Mouse (Mus musculus) lung, postnatal 0 days (tissue): ENCODE data around the gene Ubqln1. TPM values are rescaled to one million over a fixed set of nuclear protein-coding genes. Genes with fewer than 3 reads are reported as not detected.

Experiments
- ATAC-seq: fragments of 200-750 bp; cut with Nextera tagmentation; 2 replicates; pipeline ENCODE4 v1.8.0; 2017; ENCODE audit warnings: moderate library complexity
- DNase-seq: peaks from one replicate; pipeline ENCODE4 v3.0.0-alpha.2; 2016; ENCODE audit warnings: low spot score
- H3K27ac ChIP-seq: fragments of 300-500 bp; sonication (generic); 2 replicates; pipeline ENCODE4 v1.5.1; 2014; ENCODE audit warnings: antibody characterized with exemption, mild to moderate bottlenecking, low read length, mixed read lengths
- H3K27me3 ChIP-seq: fragments of 300-500 bp; sonication (generic); replicated peaks from 2 replicates; pipeline ENCODE4 v1.6.1; 2014; ENCODE audit warnings: low read length, mixed read lengths; ENCODE audit not compliant: insufficient read depth
- H3K36me3 ChIP-seq: fragments of 300-500 bp; sonication (generic); 2 replicates; pipeline ENCODE4 v1.6.1; 2014; ENCODE audit warnings: low read length, mixed read lengths; ENCODE audit not compliant: insufficient read depth
- H3K4me1 ChIP-seq: fragments of 300-500 bp; sonication (generic); 2 replicates; pipeline ENCODE4 v1.6.1; 2014; ENCODE audit warnings: antibody characterized with exemption, low read depth, low read length, mixed read lengths; ENCODE audit not compliant: insufficient read depth
- H3K4me2 ChIP-seq: fragments of 300-500 bp; sonication (generic); replicated peaks from 2 replicates; pipeline ENCODE4 v1.6.1; 2014; ENCODE audit warnings: low read depth, mild to moderate bottlenecking, low read length, moderate library complexity, mixed read lengths
- H3K4me3 ChIP-seq: fragments of 300-500 bp; sonication (generic); 2 replicates; pipeline ENCODE4 v1.5.1; 2014; ENCODE audit warnings: low read depth, low read length
- H3K9ac ChIP-seq: fragments of 300-500 bp; sonication (generic); replicated peaks from 2 replicates; pipeline ENCODE4 v1.6.1; 2014; ENCODE audit warnings: low read depth, mild to moderate bottlenecking
- H3K9me3 ChIP-seq: fragments of 300-500 bp; sonication (generic); 2 replicates; pipeline ENCODE4 v1.6.1; 2016; ENCODE audit warnings: low read length, mixed read lengths
- CTCF ChIP-seq: IDR thresholded peaks from 2 replicates; pipeline ENCODE4 v1.5.1; 2016; ENCODE audit warnings: antibody characterized with exemption, mild to moderate bottlenecking
- EP300 ChIP-seq: IDR thresholded peaks from 2 replicates; pipeline ENCODE4 v1.6.1; 2016; ENCODE audit warnings: antibody characterized with exemption, mild to moderate bottlenecking, control low read depth
- WGBS: fragments of 180-500 bp; shearing (Covaris S2); extraction: QIAGEN DNeasy Blood & Tissue Kit; methylation state at CpG from one replicate; pipeline ENCODE4 v1.1.7; 2014; 5-methylcytosine and 5-hydroxymethylcytosine counted together
- polyA plus RNA-seq: library from polyadenylated mRNA; unstranded; fragments of >200 nt; fragmentation: Nextera tagmentation; extraction: Ambion mirVana; gene quantifications from 2 replicates; pipeline ENCODE4 v1.2.1, GENCODE M21; 2015

Ubqln1 gene
- polyA plus RNA-seq, 1 experiment from 2014 or later: 52.3 TPM

DNA sequence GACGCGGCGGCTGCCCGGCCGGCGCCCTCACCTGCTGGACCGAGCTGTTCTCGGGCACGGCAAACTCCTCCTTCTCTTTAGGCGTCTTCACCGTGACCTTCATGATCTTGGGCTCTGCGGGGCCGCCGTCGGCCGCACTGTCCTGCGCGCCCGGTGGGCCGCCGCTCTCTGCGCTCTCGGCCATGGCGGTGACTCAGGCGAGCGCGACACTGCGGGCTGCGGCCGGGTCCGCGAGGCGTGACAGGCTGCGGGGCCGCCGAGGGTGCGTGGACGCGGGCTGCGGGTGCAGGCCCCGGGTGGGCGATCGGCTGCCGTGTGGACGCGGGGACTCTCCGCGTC is 231 bp downstream of the Ubqln1 start:
- TF ChIP-seq EP300: no peak
- no peak for TF ChIP-seq CTCF
- peak; percentile 58 for ATAC-seq
- peak overlapping the region; percentile 69 for H3K4me2 ChIP-seq
- H3K9me3 ChIP-seq: no peaks in the 10 kb centered on the region
- peaks cover 7% of the 10 kb centered on the region; the same call in 1 of the 2 replicates for H3K4me1 ChIP-seq
- H3K27me3 ChIP-seq: no peaks in the 10 kb centered on the region
- H3K27ac ChIP-seq: peak overlapping the region; percentile 90
- WGBS: under 1% methylated on average over 39 of the region's 48 CpGs
- DNase-seq: no peak
- H3K4me3 ChIP-seq: peak overlapping the region; percentile 97
- H3K36me3 ChIP-seq: no peaks in the 10 kb centered on the region
- H3K9ac ChIP-seq: peak overlapping the region; percentile 95

DNA sequence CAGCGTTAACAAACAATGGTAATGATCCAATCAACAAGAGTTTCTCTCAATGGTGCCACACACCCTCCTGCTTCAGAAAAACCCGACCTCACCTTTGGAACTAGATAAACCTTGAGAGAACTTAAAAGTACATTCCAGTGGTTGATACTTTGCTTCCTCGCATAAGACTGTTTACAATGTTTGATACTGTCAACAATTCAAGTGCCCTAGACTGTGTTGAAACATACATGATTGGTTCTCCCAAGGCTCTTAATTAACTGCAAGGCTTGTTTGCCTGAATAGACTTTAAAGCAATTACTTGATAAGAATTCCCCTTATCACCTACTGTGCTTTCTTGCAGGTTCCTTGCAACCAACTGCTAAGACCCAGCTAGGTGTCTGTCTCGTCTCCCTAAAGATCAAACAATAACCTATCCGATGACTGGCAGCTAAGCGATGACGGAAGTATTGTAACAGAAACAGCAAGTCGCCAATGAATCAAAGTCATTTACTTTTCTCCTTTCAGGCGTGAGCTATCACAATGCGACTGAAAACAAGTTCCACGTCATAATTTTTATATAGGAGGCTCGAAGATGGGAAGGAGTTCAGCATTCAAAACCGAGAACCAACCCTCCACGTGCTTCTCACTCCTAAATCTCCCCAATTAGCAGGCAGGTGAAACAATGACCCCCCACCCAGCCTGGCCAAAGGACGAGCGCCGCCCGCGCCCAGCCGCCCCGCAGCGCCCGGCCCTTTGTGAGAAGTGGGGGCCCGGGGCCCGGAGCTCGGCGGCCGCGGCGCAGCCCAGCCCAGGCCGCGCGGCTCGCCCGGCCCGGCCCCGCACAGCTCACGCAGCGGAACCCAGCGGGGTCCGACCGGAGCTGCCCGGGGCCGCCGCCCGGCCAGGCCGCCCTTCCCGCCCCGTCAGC is 854 bp downstream of the Ubqln1 start:
- peak; percentile 64 for ATAC-seq
- Histone ChIP-seq H3K27ac (peak overlapping the region; percentile 90), H3K9me3 (no peaks in the 10 kb centered on the region), H3K36me3 (no peaks in the 10 kb centered on the region), H3K27me3 (no peaks in the 10 kb centered on the region), H3K4me3 (peak overlapping the region; percentile 97), H3K4me2 (peak overlapping the region; percentile 69), H3K4me1 (peaks cover 7% of the 10 kb centered on the region; the same call in 1 of the 2 replicates), H3K9ac (peak overlapping the region; percentile 95)
- 1% methylated on average over 26 of the region's 49 CpGs for WGBS
- peak; percentile 56 for DNase-seq
- no peak for TF ChIP-seq CTCF
- peak; percentile 68 for TF ChIP-seq EP300

DNA sequence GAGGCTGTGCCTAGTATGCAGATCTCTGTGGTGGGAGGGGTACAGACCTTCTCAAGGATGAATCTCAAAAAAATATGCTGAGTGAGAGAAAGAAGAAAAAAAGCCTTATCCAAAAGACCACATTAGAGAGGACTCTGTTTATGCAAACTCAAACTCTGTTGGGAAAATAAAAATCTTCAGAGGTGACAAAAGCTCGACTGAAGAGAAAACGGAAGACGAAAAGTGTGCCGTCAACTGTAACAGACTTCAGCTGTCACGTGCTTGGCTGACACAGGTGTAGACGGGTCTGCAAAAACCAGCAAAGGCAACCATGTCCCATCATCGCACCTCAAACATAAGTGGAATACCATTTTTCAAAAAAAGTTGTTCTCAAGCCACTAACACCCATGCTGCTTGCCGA is 1.7 kb downstream of the Ubqln1 start:
- Histone ChIP-seq H3K4me2 (peak overlapping the region; percentile 69), H3K27me3 (no peaks in the 10 kb centered on the region), H3K4me3 (no peak overlapping the region; the same call in 1 of the 2 replicates), H3K9me3 (no peaks in the 10 kb centered on the region), H3K36me3 (no peaks in the 10 kb centered on the region), H3K4me1 (peaks cover 7% of the 10 kb centered on the region; the same call in 1 of the 2 replicates), H3K9ac (no peak overlapping the region), H3K27ac (no peak overlapping the region)
- WGBS: 28% methylated on average over 8 of the region's 8 CpGs
- DNase-seq (no peak), ATAC-seq (no peak)
- TF ChIP-seq EP300: no peak
- no peak for TF ChIP-seq CTCF

DNA sequence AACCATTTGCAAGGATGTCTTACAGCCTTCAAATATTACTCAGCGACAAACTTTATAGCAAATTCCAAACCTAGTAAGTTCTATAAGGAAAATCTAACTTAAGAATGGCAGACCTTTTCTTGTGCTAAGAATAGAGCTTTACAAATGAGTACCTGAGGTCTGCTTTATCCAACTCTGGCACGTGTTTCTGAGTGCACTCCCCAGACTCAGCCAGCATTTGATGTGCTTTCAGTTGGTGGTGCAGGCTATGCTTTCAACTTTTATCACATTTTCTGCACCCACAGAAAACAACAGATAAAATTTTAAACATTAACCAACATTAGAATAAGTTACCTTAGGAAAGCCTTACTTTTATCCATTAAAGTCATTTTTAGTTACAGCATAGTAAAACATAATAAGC is 2.9 kb downstream of the Ubqln1 start:
- no peak overlapping the region for H3K4me2 ChIP-seq
- H3K4me1 ChIP-seq: peaks cover 7% of the 10 kb centered on the region; the same call in 1 of the 2 replicates
- TF ChIP-seq CTCF (no peak), EP300 (no peak)
- no peaks in the 10 kb centered on the region for H3K36me3 ChIP-seq
- no peak for ATAC-seq
- WGBS: 70% methylated on average over 2 of the region's 2 CpGs
- no peaks in the 10 kb centered on the region for H3K27me3 ChIP-seq
- no peak overlapping the region for H3K4me3 ChIP-seq
- no peak overlapping the region for H3K27ac ChIP-seq
- H3K9ac ChIP-seq: no peak overlapping the region
- no peaks in the 10 kb centered on the region for H3K9me3 ChIP-seq
- no peak for DNase-seq

DNA sequence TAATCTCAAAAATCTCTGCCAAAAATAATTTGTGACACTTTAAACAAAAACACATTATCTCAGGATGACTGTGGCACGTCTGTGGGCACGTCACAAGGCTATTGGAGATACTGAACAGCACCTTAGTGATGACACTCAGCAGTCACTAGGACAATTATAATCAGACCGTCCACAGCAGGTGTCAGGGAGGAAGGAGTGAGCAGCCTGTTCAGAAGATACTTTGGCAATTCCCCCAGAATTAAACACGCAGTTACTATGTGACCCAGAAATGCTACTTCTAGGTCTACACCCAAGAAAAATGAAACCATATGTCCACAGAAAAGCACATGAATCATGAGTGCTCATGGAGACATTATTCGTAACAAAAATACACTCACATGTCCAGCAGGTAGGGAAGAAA is 5.0 kb downstream of the Ubqln1 start:
- Histone ChIP-seq H3K27ac (no peak overlapping the region), H3K9me3 (no peaks in the 10 kb centered on the region), H3K4me3 (no peak overlapping the region), H3K36me3 (no peaks in the 10 kb centered on the region), H3K4me1 (peaks cover 7% of the 10 kb centered on the region; the same call in 1 of the 2 replicates), H3K9ac (no peak overlapping the region), H3K27me3 (no peaks in the 10 kb centered on the region), H3K4me2 (no peak overlapping the region)
- ATAC-seq (no peak), DNase-seq (no peak)
- 57% methylated on average over 5 of the region's 5 CpGs for WGBS
- TF ChIP-seq CTCF (no peak), EP300 (no peak)

DNA sequence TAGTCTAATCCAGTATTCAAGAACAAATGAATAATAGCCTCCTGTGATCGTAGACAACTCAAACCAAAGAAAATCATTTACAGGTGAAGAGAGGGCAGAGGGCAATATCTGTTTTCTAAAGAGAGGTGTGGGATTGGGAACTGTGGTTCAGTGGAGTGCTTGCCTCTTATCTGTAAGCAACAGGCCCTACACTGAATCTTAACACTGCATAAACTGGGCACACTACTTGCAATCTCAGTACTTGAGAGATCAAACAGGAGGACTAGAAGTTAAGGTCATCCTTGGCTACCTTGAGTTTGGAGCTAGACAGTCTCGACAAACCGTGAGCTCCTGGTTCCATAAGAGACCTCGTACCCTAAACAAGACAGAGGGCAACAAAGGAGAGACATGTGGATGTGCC is 9.4 kb downstream of the Ubqln1 start:
- Histone ChIP-seq H3K27ac (no peak overlapping the region), H3K27me3 (no peaks in the 10 kb centered on the region), H3K9me3 (no peaks in the 10 kb centered on the region), H3K4me2 (no peak overlapping the region), H3K36me3 (no peaks in the 10 kb centered on the region), H3K9ac (no peak overlapping the region), H3K4me1 (no peaks in the 10 kb centered on the region; the same call in 1 of the 2 replicates), H3K4me3 (no peak overlapping the region)
- DNase-seq: no peak
- 63% methylated on average over 4 of the region's 4 CpGs for WGBS
- TF ChIP-seq EP300 (no peak), CTCF (no peak)
- ATAC-seq: no peak
